Comparison of ENCODE assay signal across 8 mouse cellular contexts in the genomic region with DNA sequence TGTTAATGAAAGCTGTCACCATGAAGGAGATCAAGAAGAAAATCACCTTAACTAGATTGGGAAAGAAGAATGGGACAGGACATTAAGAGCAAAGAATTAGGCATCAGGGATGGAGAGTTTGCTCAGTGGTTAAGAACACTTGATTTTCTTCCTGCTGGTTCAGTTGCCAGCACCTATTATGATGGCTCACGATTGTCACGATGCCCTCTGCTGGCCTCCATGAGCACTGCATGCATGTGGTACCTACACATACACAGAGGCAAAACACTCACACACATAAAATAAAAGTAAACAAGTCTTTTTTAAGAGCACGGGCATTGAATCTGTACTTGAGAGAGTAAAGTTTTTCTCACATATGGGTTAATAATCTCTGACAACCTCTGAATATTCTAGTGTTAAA.
A peak's percentile ranks its signal among the peaks of the same experiment; 100 is the strongest.
DNase-seq lines count a peak whose midpoint lies in the region.

No protein-coding gene starts in this region.

- intact Hi-C loops in left cerebral cortex, postnatal 4 days (cut with DNase I), result no loop called here
- intact Hi-C loops in left cerebral cortex, postnatal 10 days (cut with DNase I), result loop anchor here (10.0 kb wide), 1 partner anchor 146 kb away; no protein-coding TSS in a partner anchor

- DNase-seq in cerebellum, postnatal 14 days, result peak; percentile 19 to 50
- no peak for DNase-seq in cerebellum, adult 9-10 months
- DNase-seq in left cerebral cortex, postnatal 4 days, result peak; percentile 41
- DNase-seq in left cerebral cortex, postnatal 10 days (ENCODE audit: extremely low spot score in 1 of 2, low spot score in 2 of 2), result no peak
- peak; percentile 52 for DNase-seq in adrenal gland, postnatal 14 days
- peak; percentile 66 to 67 for DNase-seq in kidney, postnatal 4 days
- DNase-seq in spleen, postnatal 10 days (ENCODE audit: low spot score in 2 of 2), result peak; percentile 40 to 71
- no peak for DNase-seq in layer of hippocampus, adult 9-11 months

Comparison
In these comparisons a context has a peak if more than half of its experiments do, and no peak if none do; other contexts are left out.
1. DNase-seq: peak in cerebellum, postnatal 14 days (2 of 2), left cerebral cortex, postnatal 4 days (single experiment), adrenal gland, postnatal 14 days (single experiment), kidney, postnatal 4 days (2 of 2) and spleen, postnatal 10 days (2 of 2); none in cerebellum, adult 9-10 months (single experiment), left cerebral cortex, postnatal 10 days (0 of 2) and layer of hippocampus, adult 9-11 months (single experiment).